Mouse (Mus musculus) liver, embryonic 14.5 days (tissue): ENCODE measurements around the gene Actn2. TPM values are rescaled to one million over a fixed set of nuclear protein-coding genes. Genes with fewer than 3 reads are reported as not detected.

Experiments used
- ATAC-seq: fragments of 200-750 bp; cut with Nextera tagmentation; 2 replicates; pipeline ENCODE4 v1.8.0; 2017; ENCODE audit warnings: moderate number of reproducible peaks, mild to moderate bottlenecking, moderate library complexity; ENCODE audit not compliant: insufficient read depth
- DNase-seq, 3 experiments: peaks; one replicate each; pipeline ENCODE4 v3.0.0-alpha.2; 2012 to 2013; ENCODE audit warnings: low read depth in 3 of 3, low spot score in 3 of 3
- H3K27ac ChIP-seq: fragments of 300-500 bp; sonication (generic); 2 replicates; pipeline ENCODE4 v1.5.1; 2014; ENCODE audit warnings: moderate library complexity, mild to moderate bottlenecking, control low read depth, inconsistent platforms
- H3K27me3 ChIP-seq: fragments of 300-500 bp; sonication (generic); 2 replicates; pipeline ENCODE4 v1.6.1; 2014; ENCODE audit warnings: mild to moderate bottlenecking, low read length, moderate library complexity; ENCODE audit not compliant: control insufficient read depth, insufficient read depth
- H3K36me3 ChIP-seq: fragments of 300-500 bp; sonication (generic); replicated peaks from 2 replicates; pipeline ENCODE4 v1.6.1; 2014; ENCODE audit warnings: low read depth; ENCODE audit not compliant: control insufficient read depth, insufficient read depth
- H3K4me1 ChIP-seq, 2 experiments: fragments of 200-500 bp in 1 of 2; fragments of 300-500 bp in 1 of 2; sonication (generic) in 1 of 2; replicated peaks; 2 replicates each; pipeline ENCODE4 v1.6.1; 2012 to 2014; ENCODE audit warnings: antibody characterized with exemption in 1 of 2, inconsistent platforms in 1 of 2, low read length in 1 of 2; ENCODE audit not compliant: control insufficient read depth in 2 of 2, insufficient read depth in 2 of 2
- H3K4me2 ChIP-seq: fragments of 300-500 bp; sonication (generic); 2 replicates; pipeline ENCODE4 v1.6.1; 2014; ENCODE audit warnings: low read depth, mild to moderate bottlenecking, control low read depth, moderate library complexity
- H3K4me3 ChIP-seq, 2 experiments: fragments of 200-500 bp in 1 of 2; fragments of 300-500 bp in 1 of 2; sonication (generic) in 1 of 2; 2 replicates each; pipeline ENCODE4 v1.5.1; 2012 to 2014; ENCODE audit warnings: low read depth in 2 of 2, low read length in 2 of 2, mild to moderate bottlenecking in 2 of 2, control low read depth in 1 of 2, inconsistent platforms in 1 of 2, moderate library complexity in 1 of 2; ENCODE audit not compliant: insufficient read depth in 1 of 2
- H3K9ac ChIP-seq: fragments of 300-500 bp; sonication (generic); replicated peaks from 2 replicates; pipeline ENCODE4 v1.6.1; 2014; ENCODE audit warnings: mild to moderate bottlenecking, control low read depth, moderate library complexity
- H3K9me3 ChIP-seq: fragments of 300-500 bp; sonication (generic); 2 replicates; pipeline ENCODE4 v1.6.1; 2016; ENCODE audit warnings: low read length, mixed read lengths; ENCODE audit not compliant: control insufficient read depth
- CTCF ChIP-seq: IDR thresholded peaks from 2 replicates; pipeline ENCODE4 v1.5.1; 2016; ENCODE audit warnings: antibody characterized with exemption, low read depth, control low read depth
- EP300 ChIP-seq: IDR thresholded peaks from 2 replicates; pipeline ENCODE4 v1.6.1; 2016; ENCODE audit warnings: antibody characterized with exemption, low read depth
- WGBS: fragments of 180-500 bp; shearing (Covaris S2); extraction: QIAGEN DNeasy Blood & Tissue Kit; methylation state at CpG from one replicate; pipeline ENCODE4 v1.1.7; 2014; ENCODE audit not compliant: insufficient replicate concordance; 5-methylcytosine and 5-hydroxymethylcytosine counted together
- polyA plus RNA-seq, 2 experiments: library from polyadenylated mRNA; depleted of rRNA in 1 of 2; stranded (reverse) in 1 of 2; unstranded in 1 of 2; fragments of >200 nt; fragmentation: Nextera tagmentation in 1 of 2; extraction: Ambion mirVana in 1 of 2; gene quantifications; 2 replicates each; pipeline versions ENCODE4 v1.2.1 to v1.2.3; 2012 to 2014

The Actn2 gene
- polyA plus RNA-seq, 2 experiments = 0.16 to 0.37 TPM

- DNase-seq (no peak), ATAC-seq (no peak)
- Histone ChIP-seq H3K9me3 (no peaks in the 10 kb centered on the region), H3K4me2 (no peak overlapping the region), H3K4me3 (no peak overlapping the region), H3K27me3 (no peaks in the 10 kb centered on the region), H3K4me1 (no peaks in the 10 kb centered on the region), H3K36me3 (no peaks in the 10 kb centered on the region), H3K27ac (no peak overlapping the region), H3K9ac (no peak overlapping the region)
- WGBS = 53% methylated on average over 8 of the region's 8 CpGs
- TF ChIP-seq EP300 (no peak), CTCF (no peak)
Observed at GRCm38 (mm10) chr13:12305540-12305939, 35.0 kb downstream of the Actn2 start.

- Histone ChIP-seq H3K9me3 (no peaks in the 10 kb centered on the region), H3K9ac (no peak overlapping the region), H3K4me2 (no peak overlapping the region), H3K27ac (no peak overlapping the region), H3K4me1 (no peaks in the 10 kb centered on the region), H3K36me3 (no peaks in the 10 kb centered on the region), H3K4me3 (no peak overlapping the region), H3K27me3 (no peaks in the 10 kb centered on the region)
- DNase-seq (no peak), ATAC-seq (no peak)
- TF ChIP-seq EP300 (no peak), CTCF (no peak)
- 61% methylated on average over 5 of the region's 5 CpGs for WGBS
Observed at GRCm38 (mm10) chr13:12304991-12305390, 35.6 kb downstream of the Actn2 start.

GRCm38 (mm10) chr13:12297777-12298176, 42.8 kb downstream of the Actn2 start:
- TF ChIP-seq CTCF (no peak), EP300 (no peak)

GRCm38 (mm10) chr13:12296701-12297100, 43.9 kb downstream of the Actn2 start:
- ATAC-seq (no peak), DNase-seq (no peak)
- H3K27ac ChIP-seq = no peak overlapping the region
- H3K4me2 ChIP-seq = no peak overlapping the region
- H3K9me3 ChIP-seq = no peaks in the 10 kb centered on the region
- no peaks in the 10 kb centered on the region for H3K36me3 ChIP-seq
- WGBS = 70% methylated on average over 3 of the region's 3 CpGs
- no peak overlapping the region for H3K9ac ChIP-seq
- TF ChIP-seq EP300 (no peak), CTCF (peak; percentile 29; the same call in 1 of the 2 replicates)
- no peak overlapping the region for H3K4me3 ChIP-seq
- no peaks in the 10 kb centered on the region for H3K27me3 ChIP-seq
- no peaks in the 10 kb centered on the region for H3K4me1 ChIP-seq

More at GRCm38 (mm10) chr13:12297777-12298176, 42.8 kb downstream of the Actn2 start:
- 51% methylated on average over 6 of the region's 6 CpGs for WGBS
- no peak for DNase-seq
- no peaks in the 10 kb centered on the region for H3K9me3 ChIP-seq
- H3K4me3 ChIP-seq = no peak overlapping the region
- H3K4me1 ChIP-seq = no peaks in the 10 kb centered on the region
- H3K4me2 ChIP-seq = no peak overlapping the region
- H3K27me3 ChIP-seq = no peaks in the 10 kb centered on the region
- H3K9ac ChIP-seq = no peak overlapping the region
- no peak for ATAC-seq
- H3K36me3 ChIP-seq = no peaks in the 10 kb centered on the region
- H3K27ac ChIP-seq = no peak overlapping the region

GRCm38 (mm10) chr13:12293810-12294209, 46.8 kb downstream of the Actn2 start:
- ATAC-seq = no peak

More at GRCm38 (mm10) chr13:12293810-12294209, 46.8 kb downstream of the Actn2 start:
- Histone ChIP-seq H3K9ac (no peak overlapping the region), H3K4me1 (no peaks in the 10 kb centered on the region), H3K4me2 (no peak overlapping the region), H3K4me3 (no peak overlapping the region), H3K27ac (no peak overlapping the region), H3K9me3 (no peaks in the 10 kb centered on the region), H3K36me3 (no peaks in the 10 kb centered on the region), H3K27me3 (no peaks in the 10 kb centered on the region)
- WGBS = 82% methylated on average over 7 of the region's 7 CpGs
- DNase-seq = no peak
- TF ChIP-seq EP300 = no peak
- TF ChIP-seq CTCF = no peak
